Mouse (Mus musculus) G1E (cell line): ENCODE measurements around the gene Ldlrad3.

Experiments used
- CTCF ChIP-seq: IDR thresholded peaks from 2 replicates; pipeline ENCODE4 v1.5.1; 2012; ENCODE audit warnings: low read depth, low read length, inconsistent platforms, mixed read lengths
- GATA1 ChIP-seq: IDR thresholded peaks from 2 replicates; pipeline ENCODE4 v1.6.1; 2012; ENCODE audit warnings: borderline replicate concordance, low read length, inconsistent platforms, mixed read lengths
- POLR2AphosphoS5 ChIP-seq: IDR thresholded peaks from 2 replicates; pipeline ENCODE4 v1.6.1; 2012; ENCODE audit warnings: low read depth, low read length, inconsistent platforms; ENCODE audit not compliant: insufficient replicate concordance
- TAL1 ChIP-seq: conservative IDR thresholded peaks from 2 replicates; pipeline ENCODE4 v1.6.1; 2012; ENCODE audit warnings: low read depth, low read length, inconsistent platforms, mixed read lengths

- no peak for TF ChIP-seq CTCF
- TF ChIP-seq POLR2AphosphoS5, result no peak
- TF ChIP-seq TAL1, result no peak
- no peak for TF ChIP-seq GATA1
These were observed 41.7 kb upstream of the Ldlrad3 start for GRCm38 (mm10) chr2:102227839-102228238.
